Mouse (Mus musculus): ENCODE results near the gene Tmod3. TPM values are rescaled to one million over a fixed set of nuclear protein-coding genes. Genes with fewer than 3 reads are reported as not detected.

The Tmod3 gene
- polyA plus RNA-seq, 2 experiments: 48.8 to 120 TPM

GRCm38 (mm10) chr9:75480536-75481075 is 78.9 kb downstream of the Tmod3 start:
- WGBS: 84% methylated on average over 5 of the region's 5 CpGs
- no peaks in the 10 kb centered on the region for H3K9me3 ChIP-seq (ENCODE audit: control insufficient read depth, low read length)
- no peak overlapping the region for H3K4me3 ChIP-seq (replicated peaks; ENCODE audit: low read length)
- H3K4me2 ChIP-seq (replicated peaks; ENCODE audit: low read depth, low read length, severe bottlenecking): no peak overlapping the region
- H3K4me1 ChIP-seq (ENCODE audit: control insufficient read depth, insufficient read depth, low read length): 0 out of 2 replicates have a peak, but pooled peaks cover 3% of the 10 kb centered on the region
- H3K9ac ChIP-seq (ENCODE audit: low read depth, low read length, severe bottlenecking): no peak overlapping the region
- no peak for DNase-seq (ENCODE audit: low spot score)
- no peak for ATAC-seq (ENCODE audit: low FRiP score, low read depth)
- H3K27ac ChIP-seq (replicated peaks; ENCODE audit: low read depth, low read length): no peak overlapping the region
- TF ChIP-seq POLR2A (IDR thresholded peaks at IDR 0.05; ENCODE audit: borderline replicate concordance, extremely low read depth, insufficient read depth, insufficient read length): no peak
- no peaks in the 10 kb centered on the region; the same call in 1 of the 2 replicates for H3K36me3 ChIP-seq (ENCODE audit: control insufficient read depth, insufficient read depth, low read length)
- no peaks in the 10 kb centered on the region for H3K27me3 ChIP-seq (ENCODE audit: control insufficient read depth, insufficient read depth, low read length)

GRCm38 (mm10) chr9:75479106-75479725 is 80.2 kb downstream of the Tmod3 start:
- H3K36me3 ChIP-seq (ENCODE audit: control insufficient read depth, insufficient read depth, low read length): no peaks in the 10 kb centered on the region
- H3K9me3 ChIP-seq (ENCODE audit: control insufficient read depth, low read length): no peaks in the 10 kb centered on the region
- H3K9ac ChIP-seq (ENCODE audit: low read depth, low read length, severe bottlenecking): no peak overlapping the region
- H3K27me3 ChIP-seq (ENCODE audit: control insufficient read depth, insufficient read depth, low read length): no peaks in the 10 kb centered on the region
- no peak overlapping the region for H3K4me2 ChIP-seq (replicated peaks; ENCODE audit: low read depth, low read length, severe bottlenecking)
- no peak overlapping the region for H3K4me3 ChIP-seq (replicated peaks; ENCODE audit: low read length)
- H3K4me1 ChIP-seq (ENCODE audit: control insufficient read depth, insufficient read depth, low read length): 0 out of 2 replicates have a peak, but pooled peaks cover 3% of the 10 kb centered on the region
- DNase-seq (ENCODE audit: low spot score) (no peak), ATAC-seq (ENCODE audit: low FRiP score, low read depth) (no peak)
- H3K27ac ChIP-seq (replicated peaks; ENCODE audit: low read depth, low read length): no peak overlapping the region
- no peak for TF ChIP-seq POLR2A (IDR thresholded peaks at IDR 0.05; ENCODE audit: borderline replicate concordance, extremely low read depth, insufficient read depth, insufficient read length)
- WGBS: 60% methylated on average over 8 of the region's 8 CpGs

- TF ChIP-seq POLR2A (IDR thresholded peaks at IDR 0.05; ENCODE audit: borderline replicate concordance, extremely low read depth, insufficient read depth, insufficient read length): no peak
- WGBS: 51% methylated on average over 3 of the region's 3 CpGs
These were observed 82.2 kb downstream of the Tmod3 start for GRCm38 (mm10) chr9:75477212-75477611.

GRCm38 (mm10) chr9:75468297-75468696 is 91.2 kb downstream of the Tmod3 start:
- no peak overlapping the region for H3K4me3 ChIP-seq (replicated peaks; ENCODE audit: low read length)
- H3K27me3 ChIP-seq (ENCODE audit: control insufficient read depth, insufficient read depth, low read length): no peaks in the 10 kb centered on the region
- H3K27ac ChIP-seq (replicated peaks; ENCODE audit: low read depth, low read length): no peak overlapping the region
- peaks cover 59% of the 10 kb centered on the region for H3K36me3 ChIP-seq (ENCODE audit: control insufficient read depth, insufficient read depth, low read length)
- no peaks in the 10 kb centered on the region for H3K4me1 ChIP-seq (ENCODE audit: control insufficient read depth, insufficient read depth, low read length)
- H3K9ac ChIP-seq (ENCODE audit: low read depth, low read length, severe bottlenecking): no peak overlapping the region
- WGBS: 74% methylated on average over 14 of the region's 14 CpGs
- ATAC-seq (ENCODE audit: low FRiP score, low read depth): no peak
- H3K4me2 ChIP-seq (replicated peaks; ENCODE audit: low read depth, low read length, severe bottlenecking): no peak overlapping the region
- TF ChIP-seq POLR2A (IDR thresholded peaks at IDR 0.05; ENCODE audit: borderline replicate concordance, extremely low read depth, insufficient read depth, insufficient read length): no peak
- H3K9me3 ChIP-seq (ENCODE audit: control insufficient read depth, low read length): no peaks in the 10 kb centered on the region
- DNase-seq (ENCODE audit: low spot score): no peak

More at GRCm38 (mm10) chr9:75477212-75477611, 82.2 kb downstream of the Tmod3 start:
- Histone ChIP-seq H3K9ac (ENCODE audit: low read depth, low read length, severe bottlenecking) (no peak overlapping the region), H3K4me3 (replicated peaks; ENCODE audit: low read length) (no peak overlapping the region), H3K36me3 (ENCODE audit: control insufficient read depth, insufficient read depth, low read length) (peaks cover 5% of the 10 kb centered on the region; the same call in 1 of the 2 replicates), H3K27me3 (ENCODE audit: control insufficient read depth, insufficient read depth, low read length) (no peaks in the 10 kb centered on the region), H3K4me2 (replicated peaks; ENCODE audit: low read depth, low read length, severe bottlenecking) (no peak overlapping the region), H3K9me3 (ENCODE audit: control insufficient read depth, low read length) (no peaks in the 10 kb centered on the region), H3K27ac (replicated peaks; ENCODE audit: low read depth, low read length) (no peak overlapping the region), H3K4me1 (ENCODE audit: control insufficient read depth, insufficient read depth, low read length) (0 out of 2 replicates have a peak, but pooled peaks cover 3% of the 10 kb centered on the region)
- ATAC-seq (ENCODE audit: low FRiP score, low read depth) (no peak), DNase-seq (ENCODE audit: low spot score) (no peak)

GRCm38 (mm10) chr9:75467581-75467980 is 91.9 kb downstream of the Tmod3 start:
- Histone ChIP-seq H3K4me3 (replicated peaks; ENCODE audit: low read length) (no peak overlapping the region), H3K4me1 (ENCODE audit: control insufficient read depth, insufficient read depth, low read length) (no peaks in the 10 kb centered on the region), H3K4me2 (replicated peaks; ENCODE audit: low read depth, low read length, severe bottlenecking) (no peak overlapping the region), H3K9me3 (ENCODE audit: control insufficient read depth, low read length) (no peaks in the 10 kb centered on the region), H3K27me3 (ENCODE audit: control insufficient read depth, insufficient read depth, low read length) (no peaks in the 10 kb centered on the region), H3K27ac (replicated peaks; ENCODE audit: low read depth, low read length) (no peak overlapping the region), H3K36me3 (ENCODE audit: control insufficient read depth, insufficient read depth, low read length) (peaks cover 65% of the 10 kb centered on the region), H3K9ac (ENCODE audit: low read depth, low read length, severe bottlenecking) (no peak overlapping the region)
- no peak for ATAC-seq (ENCODE audit: low FRiP score, low read depth)
- no peak for TF ChIP-seq POLR2A (IDR thresholded peaks at IDR 0.05; ENCODE audit: borderline replicate concordance, extremely low read depth, insufficient read depth, insufficient read length)
- no peak for DNase-seq (ENCODE audit: low spot score)
- 99% methylated on average over 3 of the region's 3 CpGs for WGBS

Measured in limb, embryonic 14.5 days (tissue).